Mouse (Mus musculus): ENCODE measurements around the gene Zdbf2. TPM values are rescaled to one million over a fixed set of nuclear protein-coding genes. Genes with fewer than 3 reads are reported as not detected.
A peak's percentile ranks its signal among the peaks of the same experiment; 100 is the strongest.

Gene Zdbf2
- total RNA-seq (2021), result under 1 TPM; 0.12 to 0.25 TPM
- long read RNA-seq, experiment 1, partial matches to known transcripts, result 0 of 1 reads
- long read RNA-seq, experiment 1, other reads (novel, unspliced or antisense), result 1 of 1 reads
- long read RNA-seq, experiment 2, result 0 reads

- DNase-seq (ENCODE audit: low spot score), result no peak
Observed at GRCm38 (mm10) chr1:63272741-63273338, at the start of gene Zdbf2. TSS of gene Zdbf2 (plus strand) at chr1:63273265.

DNA sequence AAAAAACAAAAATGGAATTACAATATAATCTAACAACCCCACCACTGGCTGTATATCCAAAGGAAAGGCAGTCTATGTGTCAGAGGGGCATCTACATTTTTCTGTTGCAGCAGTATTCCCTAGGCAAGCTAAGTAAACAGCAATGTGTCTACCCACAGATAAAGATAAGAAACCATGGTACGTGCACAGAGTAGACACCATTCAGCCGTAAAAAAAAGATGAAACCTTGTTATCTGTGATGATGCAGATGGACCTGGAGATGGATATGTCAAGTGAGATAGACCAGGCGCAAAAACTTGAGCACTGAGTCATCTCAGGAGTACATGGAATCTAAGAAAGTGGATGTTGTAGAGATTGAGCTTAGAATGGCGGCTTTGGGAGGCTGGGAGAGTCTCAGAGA is 48.1 kb upstream of the Zdbf2 start:
- DNase-seq (ENCODE audit: low spot score), result no peak

- DNase-seq (ENCODE audit: low spot score), result no peak
Observed at GRCm38 (mm10) chr1:63225890-63226289, 47.2 kb upstream of the Zdbf2 start.

GRCm38 (mm10) chr1:63227241-63227640 is 45.8 kb upstream of the Zdbf2 start:
- DNase-seq (ENCODE audit: low spot score), result no peak

DNA sequence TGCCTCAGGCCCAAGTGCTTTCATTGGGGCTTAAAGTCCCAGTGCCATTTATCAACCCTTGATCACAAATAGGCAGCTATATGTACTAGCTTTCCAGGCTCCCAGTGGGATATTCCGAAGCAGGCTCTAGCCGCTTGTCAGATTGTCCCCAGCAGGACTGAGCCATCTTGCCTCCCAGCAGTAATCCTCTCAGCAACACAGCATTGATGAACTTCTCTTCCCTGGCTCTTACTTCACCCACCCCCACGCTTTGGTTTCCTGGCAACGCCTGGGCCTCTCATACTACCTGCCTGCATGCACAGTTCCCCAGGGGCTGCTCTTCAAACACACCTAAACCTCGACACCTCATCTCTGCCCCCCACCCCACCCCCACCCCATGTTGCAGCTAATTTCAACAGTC is 35.7 kb upstream of the Zdbf2 start:
- no peak for DNase-seq (ENCODE audit: low spot score)

GRCm38 (mm10) chr1:63239305-63239704 is 33.8 kb upstream of the Zdbf2 start:
- no peak for DNase-seq (ENCODE audit: low spot score)

DNA sequence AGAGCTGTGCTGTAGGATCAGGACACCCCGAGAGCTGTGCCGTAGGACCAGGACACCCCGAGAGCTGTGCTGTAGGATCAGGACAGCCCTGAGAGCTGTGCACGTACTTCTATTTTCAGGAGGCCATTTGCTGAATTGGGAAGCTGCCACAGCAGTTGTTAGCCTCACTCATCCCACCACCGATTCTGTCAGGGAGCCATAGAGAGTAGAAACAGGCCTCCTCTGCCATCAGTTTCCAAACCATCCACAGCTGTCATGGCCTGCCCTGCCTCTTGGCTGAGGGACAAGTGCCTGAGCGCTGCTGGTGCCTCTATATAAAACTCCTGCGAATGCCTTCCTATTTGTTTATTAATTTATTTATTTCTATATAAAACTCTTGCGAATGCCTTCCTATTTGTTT is 33.3 kb upstream of the Zdbf2 start:
- DNase-seq (ENCODE audit: low spot score), result peak; percentile 65

DNA sequence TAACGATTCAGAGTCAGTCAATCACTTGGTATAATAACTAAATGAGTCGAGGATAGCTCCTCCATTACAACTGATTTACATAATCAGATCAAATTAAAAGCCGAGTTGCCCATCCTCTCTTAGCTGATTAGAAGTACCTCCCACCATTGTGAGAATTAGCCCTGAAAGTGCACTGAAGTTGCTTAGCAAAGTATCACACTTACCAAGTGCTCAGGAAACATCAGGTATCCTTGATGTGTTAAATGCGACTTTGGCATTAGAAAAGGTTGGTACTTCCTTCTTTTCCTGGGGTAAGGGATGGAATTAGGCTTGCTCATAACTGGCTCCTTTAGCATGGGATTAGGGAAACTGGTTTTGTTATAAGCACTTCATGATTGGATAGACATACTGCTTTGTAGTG is 29.2 kb upstream of the Zdbf2 start:
- DNase-seq (ENCODE audit: low spot score), result no peak

DNA sequence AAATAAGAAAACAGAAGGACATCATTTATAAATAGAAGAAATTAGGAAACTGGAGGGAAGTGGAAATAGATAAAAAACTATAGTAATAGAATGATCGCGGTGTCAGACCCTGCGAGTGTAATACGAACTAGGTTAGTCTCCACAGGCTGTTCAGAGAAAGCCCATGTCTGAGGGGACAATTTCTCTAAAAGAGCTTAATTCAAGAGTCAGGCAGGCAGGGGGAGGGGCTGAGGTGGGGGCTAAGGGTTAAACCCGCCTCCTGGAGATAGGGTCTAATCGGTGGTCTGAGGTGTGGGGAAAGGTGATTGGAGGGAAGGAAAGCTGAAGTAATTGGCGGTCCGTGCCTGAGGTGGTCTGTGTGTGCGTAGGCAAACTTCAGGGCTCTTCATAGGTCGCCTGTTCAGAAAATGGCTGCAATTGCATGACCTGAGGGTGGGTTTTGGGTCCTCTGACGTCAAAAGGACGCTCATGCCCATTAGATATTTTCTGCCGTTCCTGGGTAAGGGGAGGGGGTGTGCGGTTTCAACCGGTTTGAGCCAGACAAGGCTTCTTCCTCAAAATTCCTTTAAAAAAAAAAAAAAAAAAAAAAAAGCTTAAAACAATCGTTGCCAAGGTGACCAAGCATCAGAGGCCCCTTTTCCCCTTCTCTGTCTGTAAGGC is 26.1 kb upstream of the Zdbf2 start:
- DNase-seq (ENCODE audit: low spot score), result no peak

DNA sequence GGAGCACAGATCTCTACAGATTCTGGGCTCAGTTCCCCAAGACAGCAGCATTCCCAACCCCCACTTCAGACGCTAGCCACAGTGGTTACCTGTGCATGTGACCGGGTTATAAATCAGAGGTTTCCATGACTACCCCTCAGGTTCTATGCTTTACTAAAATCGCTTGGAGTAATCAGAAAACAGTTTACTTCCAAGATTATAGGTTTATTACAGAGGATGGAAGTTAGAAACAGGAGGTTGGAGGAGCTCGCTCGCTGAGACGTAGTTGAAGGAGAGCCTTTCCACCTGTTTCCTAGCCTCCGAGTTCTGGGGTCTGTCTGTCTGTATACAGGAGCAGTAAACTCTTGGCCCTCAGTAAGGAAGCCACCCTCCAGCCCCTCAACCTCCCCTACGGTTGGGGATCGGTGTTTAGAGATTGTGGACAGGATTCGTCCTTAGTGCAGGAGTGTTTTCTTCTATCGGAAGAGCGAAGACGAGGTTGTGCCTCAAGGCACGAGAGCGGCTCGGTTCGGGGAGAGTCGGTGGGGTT is 25.2 kb upstream of the Zdbf2 start:
- DNase-seq (ENCODE audit: low spot score), result no peak

DNA sequence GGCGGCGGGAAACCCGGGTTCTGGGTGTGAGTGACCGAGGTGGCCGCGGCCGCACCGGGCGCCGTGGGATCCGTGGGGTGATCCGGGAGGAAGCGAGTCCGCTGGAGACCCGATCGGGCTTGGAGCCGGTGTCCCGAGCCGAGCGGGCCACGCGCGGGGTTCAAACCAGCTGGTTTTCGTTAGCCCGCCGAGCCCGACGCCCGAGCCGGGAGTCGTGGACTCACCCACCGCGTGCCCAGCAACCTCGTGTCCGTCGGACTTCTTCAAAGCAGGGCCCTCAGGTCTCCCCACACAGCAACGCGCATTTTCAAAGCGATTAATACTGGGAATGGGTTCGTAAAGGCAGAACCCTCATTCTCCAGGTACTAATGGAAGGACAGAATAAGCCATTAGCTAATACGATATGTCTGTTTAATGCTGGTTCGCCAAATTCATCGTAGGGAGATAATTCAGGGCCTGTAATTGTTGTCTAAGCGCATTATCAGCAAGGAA is 24.7 kb upstream of the Zdbf2 start:
- no peak for DNase-seq (ENCODE audit: low spot score)

- DNase-seq (ENCODE audit: low spot score), result no peak
Observed at GRCm38 (mm10) chr1:63249261-63249660, 23.8 kb upstream of the Zdbf2 start.

DNA sequence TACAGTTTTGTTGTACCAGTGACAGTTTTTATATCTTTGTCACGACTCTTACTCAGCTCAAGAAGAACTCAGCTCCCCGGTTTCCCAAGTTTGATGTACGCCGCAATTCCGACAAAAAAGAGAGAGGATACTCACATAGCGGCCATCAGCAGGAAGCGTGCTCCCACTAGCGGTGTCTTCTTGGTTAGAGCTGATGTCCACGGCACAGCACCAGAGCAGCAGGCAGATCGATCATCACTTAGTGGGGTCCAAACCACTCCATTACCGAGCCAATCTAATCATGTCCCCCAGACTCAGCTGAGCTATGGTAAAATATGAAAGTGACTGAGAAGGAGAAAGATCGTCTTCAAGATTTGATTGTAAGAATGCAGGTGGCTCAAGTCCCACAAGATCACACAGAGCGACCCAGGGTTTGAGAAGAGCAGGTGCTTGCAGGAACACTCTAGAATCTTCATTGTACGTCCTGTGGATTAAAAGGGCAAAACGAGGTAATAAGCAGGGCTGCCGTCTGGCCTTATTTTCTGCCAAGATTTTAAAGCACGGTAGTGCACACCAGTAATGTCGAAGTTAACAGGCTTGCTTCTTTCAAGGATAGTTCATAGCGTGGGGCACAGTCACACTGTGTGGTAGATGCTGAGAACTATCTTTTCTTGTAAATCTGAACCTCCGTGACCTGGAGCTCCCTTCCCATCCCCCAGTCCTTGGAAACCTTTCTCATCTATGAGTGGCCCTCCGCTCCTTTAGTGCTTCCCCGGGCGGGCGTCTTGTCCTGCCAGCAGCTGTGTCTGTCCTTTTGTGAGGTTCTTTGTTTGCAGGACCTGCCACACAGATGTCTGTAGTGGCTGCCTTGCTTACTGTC is 20.5 kb upstream of the Zdbf2 start:
- peak; percentile 9 for DNase-seq (ENCODE audit: low spot score)

GRCm38 (mm10) chr1:63253291-63253690 is 19.8 kb upstream of the Zdbf2 start:
- DNase-seq (ENCODE audit: low spot score), result no peak

DNA sequence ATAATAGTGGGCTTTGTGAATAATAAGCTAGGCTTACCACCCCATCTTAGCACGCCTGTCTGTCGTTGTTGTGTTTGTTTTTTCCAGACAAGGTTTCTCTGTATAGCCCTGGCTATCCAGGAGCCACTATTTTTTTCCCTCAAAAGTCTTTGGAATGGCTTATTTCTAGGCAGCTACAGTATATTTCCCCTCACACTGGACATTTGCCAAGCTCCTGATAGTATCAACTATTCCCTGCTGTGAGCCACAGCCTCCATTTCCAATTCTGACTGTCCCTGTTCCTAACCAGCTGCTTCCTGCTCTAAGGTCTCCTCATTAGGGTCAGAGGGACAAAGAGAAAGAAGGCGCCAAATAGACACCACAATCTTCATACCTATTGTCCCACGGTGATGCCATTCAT is 18.0 kb upstream of the Zdbf2 start:
- no peak for DNase-seq (ENCODE audit: low spot score)

DNA sequence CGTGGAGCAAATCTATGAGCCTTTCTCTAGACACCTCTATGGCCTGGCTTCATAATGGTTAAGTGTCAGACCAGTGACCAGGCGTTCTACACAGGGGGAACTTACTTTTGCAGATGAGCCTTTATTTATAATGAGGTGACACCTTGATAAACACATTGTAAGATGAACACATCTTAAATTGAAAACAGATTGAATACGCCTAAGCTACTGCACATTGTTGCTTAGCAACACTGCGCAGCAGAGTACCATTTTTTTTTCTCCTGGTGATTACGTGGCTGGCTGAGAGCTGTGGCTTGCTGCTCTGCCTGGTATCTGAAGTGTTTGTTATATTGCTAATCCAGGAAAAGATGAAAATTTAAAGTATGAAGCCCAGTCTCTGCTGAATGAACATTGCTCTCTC is 17.0 kb upstream of the Zdbf2 start:
- no peak for DNase-seq (ENCODE audit: low spot score)

- no peak for DNase-seq (ENCODE audit: low spot score)
Observed at GRCm38 (mm10) chr1:63258501-63258900, 14.6 kb upstream of the Zdbf2 start.

DNA sequence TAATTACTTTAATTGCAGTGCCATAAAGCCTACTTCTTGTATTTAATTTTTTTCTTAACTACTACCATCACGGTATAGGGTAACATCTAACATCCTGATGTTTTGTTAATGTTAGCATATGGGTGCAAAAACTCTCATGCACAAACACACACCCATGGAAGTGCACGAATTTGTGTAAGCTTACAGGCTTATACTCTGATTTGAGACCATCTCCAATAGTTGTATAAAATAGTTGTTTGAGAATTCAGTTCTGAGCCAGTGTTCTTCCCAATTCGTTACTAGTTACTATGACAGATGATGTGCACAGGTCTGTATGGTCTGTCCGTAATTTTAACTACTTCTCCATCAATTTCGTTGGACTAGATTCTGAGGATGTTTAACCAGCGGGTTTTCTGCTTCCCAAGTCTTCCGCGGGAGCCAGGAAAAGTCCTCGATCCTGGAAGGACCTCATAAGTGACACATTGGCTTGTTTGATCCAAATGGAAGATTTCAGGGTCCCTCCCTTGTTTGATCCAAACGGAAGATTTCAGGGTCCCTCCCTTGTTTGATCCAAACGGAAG is 13.7 kb upstream of the Zdbf2 start:
- DNase-seq (ENCODE audit: low spot score), result no peak

GRCm38 (mm10) chr1:63259916-63260741 is 12.9 kb upstream of the Zdbf2 start:
- no peak for DNase-seq (ENCODE audit: low spot score)

DNA sequence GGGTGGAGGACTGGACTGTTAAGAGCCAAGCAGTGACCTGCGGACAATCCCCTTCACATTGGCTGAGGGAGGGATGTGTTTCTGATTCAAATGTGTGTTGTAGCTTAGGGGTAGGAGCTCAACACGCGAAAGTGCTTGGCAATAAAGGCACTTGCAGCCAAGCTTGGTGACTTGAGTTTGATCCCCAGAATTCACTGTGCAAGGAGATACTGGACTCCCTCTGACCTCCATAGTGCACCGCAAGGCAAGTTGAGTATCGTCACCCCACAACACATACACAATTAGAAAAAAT is 12.4 kb upstream of the Zdbf2 start:
- DNase-seq (ENCODE audit: low spot score), result no peak

GRCm38 (mm10) chr1:63261041-63261590 is 11.9 kb upstream of the Zdbf2 start:
- no peak for DNase-seq (ENCODE audit: low spot score)
